Mouse (Mus musculus) thymus, adult 2 months (tissue): ENCODE measurements around the gene Slc16a5.

Experiments
- CTCF ChIP-seq: fragments of 200-500 bp; IDR thresholded peaks from 2 replicates; pipeline ENCODE4 v1.5.1; 2012; ENCODE audit warnings: mild to moderate bottlenecking, control low read depth, low read length, moderate library complexity, borderline replicate concordance; ENCODE audit not compliant: control insufficient read depth, poor library complexity, insufficient read depth; ENCODE audit errors: extremely low read depth
- POLR2A ChIP-seq: fragments of 200-500 bp; IDR thresholded peaks from 2 replicates; pipeline ENCODE4 v1.6.1; 2012; ENCODE audit warnings: mild to moderate bottlenecking, low read length, control low read depth, moderate library complexity; ENCODE audit not compliant: control insufficient read depth, poor library complexity, insufficient read depth; ENCODE audit errors: extremely low read depth

DNA sequence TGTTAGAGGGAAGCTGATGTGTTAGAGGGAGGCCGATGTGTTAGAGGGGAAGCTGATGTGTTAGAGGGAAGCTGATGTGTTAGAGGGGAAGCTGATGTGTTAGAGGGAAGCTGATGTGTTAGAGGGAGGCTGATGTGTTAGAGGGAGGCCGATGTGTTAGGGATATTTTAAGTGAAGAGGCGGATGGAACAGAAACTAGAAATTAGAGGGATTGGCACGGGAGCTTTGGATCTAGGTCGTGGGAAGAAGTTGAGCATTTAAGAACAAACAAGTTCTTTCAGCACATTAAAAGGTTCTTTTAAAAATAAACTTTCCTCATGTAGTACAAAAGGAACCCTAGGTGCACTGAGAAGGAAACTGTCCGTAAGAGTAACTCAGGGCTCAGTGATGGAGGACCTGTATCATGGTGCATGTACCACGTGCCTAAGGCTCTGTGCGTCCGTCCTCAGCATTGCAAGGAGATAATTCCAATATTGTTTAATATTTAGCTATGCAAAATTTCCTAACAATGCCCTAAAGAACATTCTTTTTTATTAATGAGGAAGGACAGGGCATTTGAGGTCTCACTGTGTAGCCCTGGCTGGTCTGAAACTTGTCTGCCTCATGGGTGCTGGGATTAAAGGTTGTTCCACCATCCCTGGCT is 16.1 kb downstream of the Slc16a5 start:
- TF ChIP-seq CTCF = no peak
- no peak for TF ChIP-seq POLR2A
